Mouse (Mus musculus) lung, postnatal 14 days (tissue): ENCODE results near the gene Gm8127.
"Not testable (repeated sequence)": the region's sequence is repeated elsewhere in the genome, so short reads cannot be mapped to it uniquely, and the experiment has no call there.

ENCODE experiments used
- DNase-seq: peaks from one replicate; pipeline ENCODE4 v3.0.0; 2021

Gene Gm8127

DNA sequence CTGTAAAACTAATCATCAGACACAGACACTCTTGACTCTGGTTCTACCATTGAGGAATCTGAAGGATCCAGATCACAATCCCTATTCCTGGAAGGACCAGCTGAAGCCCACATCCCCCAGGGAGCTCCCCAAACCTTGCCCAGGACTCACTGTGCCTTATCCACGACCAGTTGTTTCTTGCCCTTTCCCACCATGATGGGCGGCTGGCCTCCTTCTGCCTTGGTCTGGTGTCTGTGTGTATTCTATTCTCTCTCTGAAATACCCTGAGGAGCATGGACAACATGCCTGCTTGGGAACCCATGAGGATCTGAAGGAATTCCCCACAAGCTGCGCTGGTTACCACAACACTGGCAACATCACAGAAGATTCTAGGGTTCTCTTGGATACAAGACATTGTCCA, at the start of gene Gm8127:
TSS of gene Gm8127 (minus strand) at position 330 of the 400 bp plus-strand sequence.
- not testable (repeated sequence) for DNase-seq

DNA sequence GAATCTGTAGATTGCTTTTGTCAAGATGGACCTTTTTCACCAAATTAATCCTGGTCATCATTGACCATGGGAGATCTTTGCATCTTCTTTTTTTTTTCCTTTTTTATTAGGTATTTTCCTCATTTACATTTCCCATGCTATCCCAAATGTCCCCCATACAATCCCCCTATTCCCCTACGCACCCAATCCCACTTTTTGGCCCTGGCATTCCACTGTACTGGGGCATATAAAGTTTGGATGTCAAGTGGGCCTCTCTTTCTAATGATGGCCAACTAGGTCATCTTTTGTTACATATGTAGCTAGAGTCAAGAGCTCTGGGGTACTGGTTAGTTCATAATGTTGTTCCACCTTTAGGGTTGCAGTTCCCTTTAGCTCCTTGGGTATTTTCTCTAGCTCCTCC, 44.0 kb upstream of the Gm8127 start:
- not testable (repeated sequence) for DNase-seq

DNA sequence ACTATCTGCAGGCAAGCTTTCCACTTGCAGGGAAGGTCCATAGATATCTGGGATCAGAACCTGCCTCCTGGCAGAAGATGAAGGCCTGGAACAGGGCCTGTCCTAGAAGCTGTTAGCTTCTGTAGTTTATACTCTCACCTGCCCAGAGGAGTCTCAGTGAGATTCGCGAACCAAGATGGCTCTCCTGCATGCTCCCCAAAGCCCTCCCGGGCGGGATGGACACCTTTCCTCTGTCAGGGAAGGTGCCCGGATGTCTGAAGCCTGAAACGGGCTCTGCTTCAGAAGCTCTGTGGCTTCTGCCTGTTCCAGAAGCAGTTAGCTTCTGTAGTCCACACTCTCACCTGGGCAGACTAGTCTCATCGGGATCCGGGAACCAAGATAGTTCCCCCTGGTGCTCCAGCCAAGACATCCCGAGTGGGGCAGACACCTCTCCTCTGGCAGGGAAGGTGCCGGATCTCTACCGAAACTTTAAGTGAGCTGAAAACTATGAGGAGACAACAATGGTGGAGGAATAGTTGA, 37.8 kb upstream of the Gm8127 start:
- DNase-seq = not testable (repeated sequence)

DNA sequence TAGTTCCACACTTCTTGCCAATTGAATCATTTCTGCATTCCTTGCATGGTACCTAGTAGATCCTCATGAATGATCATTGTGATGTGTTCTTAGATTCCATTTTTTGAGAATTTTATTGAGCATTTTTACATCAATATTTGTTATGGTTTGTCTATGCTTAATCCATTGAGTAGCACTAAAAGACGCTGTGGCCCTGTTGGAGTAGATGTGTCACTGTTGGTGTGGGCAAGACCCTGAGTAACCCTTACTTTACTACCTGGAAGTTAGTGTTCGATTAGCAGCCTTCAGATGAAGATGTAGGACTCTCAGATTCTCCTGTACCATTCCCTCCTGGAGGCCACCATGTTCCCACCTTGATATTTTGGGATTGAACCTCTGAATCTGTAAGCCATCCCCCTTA, 35.0 kb upstream of the Gm8127 start:
- not testable (repeated sequence) for DNase-seq

DNA sequence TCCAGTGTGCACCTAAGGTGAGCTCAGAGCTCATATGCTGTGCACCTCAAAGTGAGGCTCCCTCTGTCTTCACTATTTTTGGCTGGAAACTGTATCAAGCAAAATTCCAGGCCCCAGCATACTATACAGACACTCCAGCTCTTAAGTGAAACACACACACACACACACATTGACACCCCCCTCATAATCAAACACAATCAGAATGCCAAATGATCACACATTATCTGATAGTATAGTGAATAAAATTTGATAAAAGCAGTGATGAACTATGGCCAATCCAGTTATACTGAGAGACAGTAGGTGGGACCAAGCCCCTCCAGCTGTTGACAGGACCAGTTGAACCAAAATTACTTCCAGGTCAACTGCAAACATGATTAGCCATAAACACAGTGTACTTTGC, 25.9 kb upstream of the Gm8127 start:
- DNase-seq = not testable (repeated sequence)

DNA sequence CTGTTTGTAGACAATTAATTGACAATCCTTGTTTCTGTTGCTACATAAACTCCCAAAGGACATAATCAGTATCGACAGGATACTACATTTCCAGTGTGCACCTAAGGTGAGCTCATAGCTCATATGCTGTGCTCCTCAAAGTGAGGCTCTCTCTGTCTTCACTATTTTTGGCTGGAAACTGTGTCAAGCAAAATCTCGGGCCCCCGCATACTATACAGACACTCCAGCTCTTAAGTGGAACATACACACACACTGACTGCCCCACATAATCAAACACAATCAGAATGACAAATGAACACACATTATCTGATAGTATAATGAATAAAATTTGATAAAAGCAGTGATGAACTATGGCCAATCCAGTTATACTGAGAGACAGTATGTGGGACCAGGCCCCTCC, 15.0 kb downstream of the Gm8127 start:
- DNase-seq = not testable (repeated sequence)

DNA sequence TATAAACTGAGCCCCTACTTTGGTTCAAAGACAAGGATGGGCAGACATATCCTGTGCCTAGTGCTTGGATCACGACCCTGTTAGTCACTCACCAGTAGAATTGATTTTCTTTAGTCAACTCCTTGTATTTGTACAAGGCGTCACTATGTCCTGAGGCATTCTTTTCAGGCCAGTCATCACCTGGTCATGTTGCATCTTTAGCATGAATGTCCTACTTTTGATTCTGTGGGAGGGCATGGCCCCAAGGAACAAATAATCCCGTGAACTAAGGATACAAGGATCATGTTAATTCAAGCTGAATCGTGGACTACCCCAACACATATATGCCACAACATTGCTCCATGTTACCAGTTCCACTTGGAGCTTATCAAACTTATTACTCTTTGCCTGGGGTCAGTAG, 15.5 kb downstream of the Gm8127 start:
- not testable (repeated sequence) for DNase-seq

DNA sequence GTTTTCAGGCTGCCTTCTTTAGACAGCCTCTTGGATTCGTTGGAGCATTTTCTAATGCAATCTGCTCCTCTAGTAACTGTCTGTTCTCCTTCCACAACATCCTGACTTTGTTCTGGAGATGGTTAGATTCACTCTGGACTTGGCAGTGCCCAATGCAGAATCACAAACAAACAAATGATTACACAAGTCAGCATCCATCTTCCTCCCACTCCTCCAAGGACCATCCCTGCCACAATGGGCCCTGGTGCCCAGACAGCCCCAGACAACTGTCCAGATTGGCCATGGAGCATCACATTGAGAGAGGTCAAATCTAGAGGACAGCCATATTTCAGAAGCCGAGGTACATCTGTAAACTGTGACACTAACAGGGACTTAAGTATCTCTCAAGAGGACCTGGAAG, 16.2 kb downstream of the Gm8127 start:
- DNase-seq = not testable (repeated sequence)

DNA sequence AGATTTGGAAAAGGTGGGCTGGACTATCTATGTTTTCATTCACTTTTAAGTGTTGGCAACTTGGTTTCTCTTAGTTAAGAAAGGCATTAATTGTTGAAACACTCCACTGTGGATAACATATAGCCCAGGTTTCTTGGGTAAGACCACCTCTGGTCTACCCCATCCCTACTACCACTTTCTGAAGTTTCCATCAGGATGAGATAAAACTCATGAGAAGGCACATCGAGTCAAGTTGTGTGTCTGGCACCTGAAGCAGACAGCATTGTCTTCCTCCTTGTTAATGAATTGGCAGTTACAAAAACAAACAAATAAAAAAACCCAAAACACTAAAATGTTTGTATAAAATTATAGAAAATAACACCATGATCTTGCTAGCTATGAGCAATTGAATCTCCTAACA, 17.9 kb downstream of the Gm8127 start:
- DNase-seq = not testable (repeated sequence)

DNA sequence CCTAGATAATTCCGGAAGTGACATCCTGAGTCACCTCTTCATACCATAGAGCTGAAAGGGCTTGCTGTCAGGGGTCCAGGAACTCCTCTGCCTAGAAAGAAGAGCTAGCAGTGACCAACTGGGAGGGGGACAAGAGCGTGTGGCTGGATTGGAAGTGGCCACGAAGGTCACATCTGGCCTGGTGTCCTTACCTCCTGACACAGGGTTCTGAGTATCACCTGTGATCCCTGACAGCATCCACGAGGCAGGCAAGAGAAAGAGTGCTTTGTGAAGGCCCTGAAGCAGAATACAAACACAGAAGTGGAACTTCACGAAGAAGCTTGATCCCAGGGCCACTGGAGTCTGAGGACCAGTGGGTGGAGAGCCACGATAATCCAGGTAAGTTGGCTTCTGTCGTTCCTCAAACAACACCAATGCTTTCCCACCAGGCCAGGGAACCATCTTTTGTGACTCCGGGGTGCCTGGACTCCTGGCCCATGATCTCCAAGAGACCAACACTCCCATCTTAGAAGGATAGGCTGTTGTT, 18.6 kb downstream of the Gm8127 start, which contains the start of gene Gm9732:
TSS of gene Gm9732 (plus strand) at position 51 of the 526 bp plus-strand sequence.
- not testable (repeated sequence) for DNase-seq

DNA sequence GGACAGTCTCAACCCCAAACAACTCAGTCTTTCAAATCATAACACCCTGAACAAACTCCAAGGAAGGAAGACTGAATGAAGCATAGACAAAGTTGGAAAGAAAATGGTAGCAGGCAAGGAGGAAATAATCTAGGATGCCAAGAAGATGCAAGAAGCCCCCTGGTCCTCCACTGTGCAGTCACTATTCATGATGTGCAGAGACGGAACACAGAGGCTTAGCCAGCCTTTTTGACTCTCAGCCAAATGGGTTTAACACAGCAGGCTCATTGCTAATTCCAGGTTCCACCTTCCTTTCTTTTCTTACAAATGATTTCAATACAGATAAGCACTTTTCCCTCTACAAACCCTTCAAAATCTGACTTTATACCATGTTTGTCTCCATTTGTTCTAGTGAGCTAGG, 20.5 kb downstream of the Gm8127 start:
- DNase-seq = not testable (repeated sequence)

DNA sequence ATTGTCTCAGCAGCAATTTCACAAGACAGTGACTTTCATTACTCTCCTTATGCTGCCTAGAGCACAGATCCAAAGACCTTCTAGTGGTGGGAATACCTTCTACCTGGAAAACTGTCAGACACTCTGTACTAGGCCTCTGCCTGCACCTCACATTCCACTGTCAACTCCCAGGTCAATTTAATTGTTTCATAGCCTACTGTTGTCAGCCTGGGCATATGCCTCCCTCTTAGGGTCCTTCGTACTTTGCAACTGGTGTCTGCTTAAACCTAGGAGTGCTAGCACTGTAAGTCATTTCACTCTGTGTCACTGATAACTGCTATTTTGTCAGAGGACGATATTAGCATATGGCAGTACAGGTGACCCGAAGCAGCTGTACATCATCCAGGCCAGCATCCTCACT, 24.4 kb downstream of the Gm8127 start:
- not testable (repeated sequence) for DNase-seq

DNA sequence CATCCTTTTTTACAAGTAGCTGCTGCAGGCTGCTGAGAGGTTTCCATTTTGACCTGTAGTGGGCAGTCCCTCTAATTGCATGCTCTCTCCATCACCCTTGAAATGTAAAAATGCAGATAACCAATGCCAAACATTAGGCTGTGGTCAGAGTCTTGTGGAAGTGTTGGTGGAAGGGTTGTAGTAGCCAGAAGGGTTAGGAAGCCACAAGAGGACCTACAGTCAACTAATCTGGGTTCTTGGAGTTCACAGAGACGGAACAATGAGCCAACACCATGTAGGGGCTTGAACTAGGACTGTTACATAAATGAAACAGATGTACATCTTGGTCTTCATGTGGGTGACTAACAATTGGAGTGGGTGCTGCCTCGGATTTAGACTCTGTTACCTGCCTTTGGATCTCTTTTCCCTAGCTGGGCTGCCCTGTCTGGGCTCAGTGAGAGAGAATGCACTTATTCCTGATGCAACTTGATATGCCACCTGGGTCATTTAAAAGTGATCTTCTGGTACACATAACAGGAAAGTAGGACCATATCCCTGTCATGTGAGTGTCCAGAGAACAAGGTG, 25.0 kb downstream of the Gm8127 start:
- DNase-seq = not testable (repeated sequence)

DNA sequence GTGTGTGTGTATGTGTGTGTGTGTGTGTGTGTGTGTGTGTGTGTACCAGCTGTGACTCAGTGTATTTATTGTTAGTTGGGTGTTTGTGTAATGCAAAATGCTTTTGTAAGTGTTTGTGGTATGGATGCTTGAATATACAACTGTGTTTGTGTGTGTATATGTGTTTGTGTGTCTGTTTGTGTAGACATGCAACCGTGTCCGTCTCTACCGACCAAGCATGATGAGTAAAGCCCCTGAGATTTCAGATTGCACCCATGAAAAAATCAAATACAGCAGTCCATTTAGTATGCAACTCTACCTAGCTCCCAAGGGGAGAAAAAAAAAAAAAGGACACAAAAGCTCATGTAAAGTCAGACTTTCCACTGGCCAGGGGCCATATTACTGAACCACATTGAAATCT, 30.2 kb downstream of the Gm8127 start:
- DNase-seq = not testable (repeated sequence)

DNA sequence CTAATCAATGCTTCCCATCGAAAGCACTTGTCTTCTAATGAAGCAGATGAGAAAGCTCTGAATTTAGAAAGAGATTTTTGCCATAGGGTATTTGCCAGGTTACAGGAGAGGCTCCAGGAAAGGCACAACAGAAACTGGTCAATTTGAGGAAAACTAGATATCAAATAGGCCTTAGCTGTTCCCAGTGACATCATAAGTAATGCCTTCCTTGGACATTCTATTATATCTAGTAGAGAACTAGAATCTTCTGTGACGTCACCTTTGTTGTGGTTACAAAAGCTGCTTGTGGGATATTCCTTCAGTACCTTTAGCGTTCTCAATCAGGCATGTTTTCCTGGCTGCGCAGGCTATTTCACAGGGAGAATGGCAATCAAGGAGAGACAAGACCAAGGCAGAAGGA, 35.3 kb downstream of the Gm8127 start, which contains the start of gene Gm8126:
TSS of gene Gm8126 (plus strand) at position 301 of the 400 bp plus-strand sequence.
- DNase-seq = not testable (repeated sequence)

DNA sequence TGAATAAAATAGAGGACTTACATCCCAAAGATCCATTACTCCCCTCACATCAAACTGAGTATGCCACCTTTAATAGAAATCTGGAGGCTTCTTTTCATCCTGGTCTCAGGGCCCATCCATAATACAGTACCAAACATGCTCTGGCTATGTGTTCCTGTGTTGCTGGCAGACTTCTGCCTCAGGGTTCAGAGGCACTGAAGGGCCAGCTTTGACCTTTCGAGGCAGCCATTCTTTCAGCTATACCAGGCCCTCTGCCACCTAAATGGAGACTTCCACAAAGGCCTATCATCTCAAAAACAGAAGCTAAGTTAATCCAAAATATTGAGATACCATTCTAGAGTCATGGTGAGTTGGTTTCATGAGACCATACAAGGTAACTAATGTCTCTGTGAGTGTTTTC, 37.1 kb downstream of the Gm8127 start:
- not testable (repeated sequence) for DNase-seq

DNA sequence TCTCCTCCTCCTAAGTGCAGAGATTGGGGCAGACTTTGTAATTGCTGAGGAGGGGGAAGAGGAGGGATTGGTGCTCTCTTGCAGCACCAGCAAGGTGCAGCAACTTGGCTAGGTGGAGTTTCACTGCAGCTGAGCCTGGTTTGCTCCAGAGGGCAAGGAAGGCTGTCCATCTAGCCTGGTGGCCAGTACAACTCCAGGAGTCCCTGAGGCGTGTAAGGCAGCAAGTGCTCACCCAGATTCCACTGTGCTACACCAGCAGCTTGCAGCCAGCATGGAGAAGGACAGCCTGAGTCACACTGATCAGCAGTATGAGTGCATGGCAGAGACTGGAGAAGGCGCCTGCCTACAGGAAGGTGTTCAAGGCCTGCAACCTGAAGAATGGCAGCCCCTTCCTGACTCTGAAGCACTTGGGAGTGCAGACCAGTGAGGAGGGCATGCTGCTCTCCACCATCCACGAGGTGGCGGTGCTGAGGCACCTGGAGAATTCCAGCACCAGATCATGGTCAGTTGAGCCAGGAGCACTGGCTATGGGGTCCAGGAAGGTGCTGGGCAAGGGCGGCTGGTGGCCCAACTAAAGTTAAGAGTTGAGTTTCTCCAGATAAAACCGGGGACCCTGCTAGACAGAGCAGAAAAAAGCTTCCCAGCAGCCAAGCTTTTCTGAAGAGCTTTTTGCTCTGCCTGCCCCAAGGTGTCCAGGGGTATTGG, 42.9 kb downstream of the Gm8127 start:
- DNase-seq = not testable (repeated sequence)

DNA sequence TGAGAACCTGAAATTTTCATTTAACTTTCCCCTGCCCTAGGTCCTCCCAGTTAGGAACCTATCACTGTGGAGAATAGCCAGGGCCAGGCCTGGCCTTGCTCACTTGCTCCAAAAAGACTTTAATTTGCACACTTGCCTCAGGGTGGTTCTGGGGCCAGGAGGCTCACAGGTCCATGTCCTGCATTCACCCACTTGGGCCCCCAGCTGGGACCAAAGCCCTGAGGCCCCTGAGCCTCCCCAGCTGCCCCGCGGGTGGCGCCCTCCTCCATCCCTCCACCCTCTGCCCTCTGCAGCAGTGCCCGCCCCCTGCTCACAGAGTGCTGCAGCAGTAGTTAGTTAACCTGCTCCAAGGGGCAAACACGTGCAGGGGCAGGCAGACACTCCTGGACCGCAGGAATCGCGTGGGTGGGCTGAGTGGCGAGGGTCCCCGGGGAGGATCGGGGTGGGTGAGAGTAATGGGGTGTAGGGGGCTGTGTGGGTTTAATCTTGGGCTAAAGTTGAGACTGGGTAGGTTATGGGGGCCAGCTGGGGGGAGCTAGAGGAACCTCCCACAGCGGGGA, 43.9 kb downstream of the Gm8127 start:
- not testable (repeated sequence) for DNase-seq
